Mouse (Mus musculus): ENCODE measurements at regions not wholly inside any gene's neighbourhood (a gene's known extent, or its start where the extent isn't known, plus 50 kb on each side); places are given as distances from the start of the nearest gene placed in this dataset.

GRCm38 (mm10) chr4:31411770-31412525 is 551.9 kb upstream of the Map3k7 start:
- TF ChIP-seq POLR2A (IDR thresholded peaks at IDR 0.05; ENCODE audit: extremely low read depth, insufficient read depth, low read length) (no peak), CTCF (IDR thresholded peaks at IDR 0.05; ENCODE audit: low read depth, low read length) (no peak)
